Mouse (Mus musculus) forebrain, embryonic 12.5 days (tissue): Measurements from ENCODE around the gene Gm49396. TPM values are rescaled to one million over a fixed set of nuclear protein-coding genes. Genes with fewer than 3 reads are reported as not detected.

Source experiments
- ATAC-seq: fragments of 200-750 bp; cut with Nextera tagmentation; 2 replicates; pipeline ENCODE4 v1.8.0; 2017; ENCODE audit warnings: moderate TSS enrichment; ENCODE audit not compliant: low FRiP score
- H3K27ac ChIP-seq: fragments of 300-500 bp; sonication (generic); 2 replicates; pipeline ENCODE4 v1.5.1; 2016; ENCODE audit warnings: mild to moderate bottlenecking
- H3K27me3 ChIP-seq: fragments of 300-500 bp; sonication (generic); 2 replicates; pipeline ENCODE4 v1.6.1; 2016; ENCODE audit warnings: mild to moderate bottlenecking
- H3K36me3 ChIP-seq: fragments of 300-500 bp; sonication (generic); replicated peaks from 2 replicates; pipeline ENCODE4 v1.6.1; 2016; ENCODE audit warnings: mild to moderate bottlenecking
- H3K4me1 ChIP-seq: fragments of 300-500 bp; sonication (generic); 2 replicates; pipeline ENCODE4 v1.6.1; 2016
- H3K4me2 ChIP-seq: fragments of 300-500 bp; sonication (generic); 2 replicates; pipeline ENCODE4 v1.6.1; 2016; ENCODE audit warnings: mild to moderate bottlenecking, moderate library complexity
- H3K4me3 ChIP-seq: fragments of 300-500 bp; sonication (generic); replicated peaks from 2 replicates; pipeline ENCODE4 v1.5.1; 2016; ENCODE audit warnings: mild to moderate bottlenecking
- H3K9ac ChIP-seq: fragments of 300-500 bp; sonication (generic); 2 replicates; pipeline ENCODE4 v1.6.1; 2016; ENCODE audit warnings: mild to moderate bottlenecking
- H3K9me3 ChIP-seq: fragments of 300-500 bp; sonication (generic); 2 replicates; pipeline ENCODE4 v1.6.1; 2016
- WGBS: fragments of 180-500 bp; shearing (Covaris S2); methylation state at CpG from one replicate; pipeline ENCODE4 v1.1.7; 2016; 5-methylcytosine and 5-hydroxymethylcytosine counted together
- polyA plus RNA-seq: library from polyadenylated mRNA; unstranded; fragments of >200 nt; fragmentation: Nextera tagmentation; extraction: Ambion mirVana; gene quantifications from 2 replicates; pipeline ENCODE4 v1.2.1, GENCODE M21; 2016

Gene Gm49396
- polyA plus RNA-seq, 1 experiment from 2014 or later: 24.0 TPM

DNA sequence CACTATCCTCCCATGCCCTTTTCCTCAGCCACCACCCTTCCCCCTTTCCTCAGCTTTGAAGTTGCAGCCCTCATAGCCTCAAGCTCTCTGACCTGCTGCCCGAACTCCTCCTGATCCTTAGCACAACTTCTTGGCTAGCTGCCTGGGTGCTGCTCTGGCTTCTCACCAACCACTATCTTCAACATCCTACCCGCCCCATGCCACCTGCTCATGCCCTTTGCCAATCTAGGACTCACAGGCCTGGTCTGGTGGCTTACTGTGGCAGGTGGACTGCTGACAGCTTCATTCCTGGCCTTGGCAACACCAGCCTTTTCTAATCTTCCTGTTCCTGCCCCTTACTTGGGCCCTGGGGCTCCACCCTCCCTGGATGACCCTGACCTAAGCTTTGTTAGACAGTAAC, 9.8 kb downstream of the Gm49396 start:
- peaks cover 97% of the 10 kb centered on the region for H3K36me3 ChIP-seq
- 85% methylated on average over 2 of the region's 2 CpGs for WGBS

DNA sequence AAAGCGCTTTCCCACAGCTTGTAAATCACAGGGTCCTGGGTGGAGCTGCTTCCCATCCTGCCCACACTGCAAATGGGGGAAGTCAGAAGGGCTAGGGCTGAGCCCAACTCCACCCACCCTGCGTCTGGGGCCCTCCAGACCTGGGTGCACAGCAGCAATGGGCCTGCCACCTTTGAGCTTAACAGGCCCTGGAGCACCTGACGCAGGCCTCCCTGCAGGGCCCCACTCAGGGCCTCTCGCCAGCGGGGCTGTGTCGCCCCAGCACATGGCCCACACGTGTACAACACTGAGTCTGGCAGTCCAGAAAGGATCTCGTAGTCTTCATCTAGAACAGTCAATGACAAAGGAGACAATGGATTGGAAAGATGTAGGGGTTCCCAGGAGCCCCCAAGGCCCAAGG, 16.8 kb downstream of the Gm49396 start:
- no peaks in the 10 kb centered on the region for H3K4me1 ChIP-seq
- H3K9ac ChIP-seq: no peak overlapping the region
- H3K9me3 ChIP-seq: no peaks in the 10 kb centered on the region
- 94% methylated on average over 8 of the region's 8 CpGs for WGBS
- peaks cover 99% of the 10 kb centered on the region for H3K36me3 ChIP-seq
- no peak overlapping the region for H3K4me3 ChIP-seq
- no peak overlapping the region for H3K27ac ChIP-seq
- no peaks in the 10 kb centered on the region for H3K27me3 ChIP-seq
- H3K4me2 ChIP-seq: no peak overlapping the region
- no peak for ATAC-seq

More for the DNA sequence above, 9.8 kb downstream of the Gm49396 start:
- Histone ChIP-seq H3K4me3 (no peak overlapping the region), H3K27ac (no peak overlapping the region), H3K4me1 (no peaks in the 10 kb centered on the region; the same call in 1 of the 2 replicates), H3K9ac (no peak overlapping the region), H3K9me3 (no peaks in the 10 kb centered on the region), H3K27me3 (no peaks in the 10 kb centered on the region), H3K4me2 (no peak overlapping the region)
- ATAC-seq: no peak

DNA sequence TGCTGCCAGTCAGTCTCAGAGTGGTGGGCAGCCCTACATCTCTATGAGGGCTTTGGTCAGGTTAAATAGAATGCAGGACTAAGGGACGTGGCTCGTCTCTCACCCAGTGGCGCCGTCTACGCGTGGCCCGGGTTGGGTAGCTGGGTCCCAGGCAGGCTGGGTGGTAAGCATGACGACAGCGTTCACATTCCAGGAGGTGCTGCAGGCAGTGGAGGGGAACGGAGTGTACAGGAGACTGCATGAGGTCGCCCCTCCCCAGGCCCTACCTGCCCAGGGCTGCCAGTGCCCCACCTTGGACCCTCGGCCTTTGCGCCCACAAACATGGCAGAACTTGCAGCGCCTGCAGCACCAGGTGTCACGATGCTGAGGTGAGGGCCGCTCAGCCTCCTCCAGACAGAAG, 18.4 kb downstream of the Gm49396 start:
- H3K9me3 ChIP-seq: no peaks in the 10 kb centered on the region
- H3K27me3 ChIP-seq: no peaks in the 10 kb centered on the region
- ATAC-seq: no peak
- peaks cover 99% of the 10 kb centered on the region for H3K36me3 ChIP-seq
- peaks cover 5% of the 10 kb centered on the region for H3K4me1 ChIP-seq
- H3K9ac ChIP-seq: no peak overlapping the region
- no peak overlapping the region for H3K27ac ChIP-seq
- H3K4me2 ChIP-seq: no peak overlapping the region
- 97% methylated on average over 16 of the region's 16 CpGs for WGBS
- H3K4me3 ChIP-seq: no peak overlapping the region

DNA sequence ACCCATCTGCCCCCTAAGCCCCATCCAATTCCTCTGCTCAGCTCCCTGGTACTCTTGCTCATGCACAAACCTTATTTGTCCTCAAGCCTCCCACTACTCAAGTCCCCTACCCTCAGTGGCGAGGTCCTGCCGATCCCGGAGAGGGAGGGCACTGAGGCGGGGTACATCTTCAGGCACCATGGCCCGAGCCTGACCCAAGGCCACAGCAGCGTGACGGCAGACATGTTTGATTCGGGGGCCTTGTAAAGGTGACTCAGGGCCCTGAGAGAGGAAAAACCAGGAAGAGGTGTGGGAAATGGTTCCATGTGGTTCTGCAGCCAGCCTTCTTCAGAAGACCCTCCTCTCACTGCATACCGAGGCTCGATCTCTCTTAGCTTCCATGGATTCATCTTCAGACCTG, 21.2 kb downstream of the Gm49396 start:
- peaks cover 74% of the 10 kb centered on the region for H3K36me3 ChIP-seq
- H3K4me3 ChIP-seq: no peak overlapping the region
- no peak overlapping the region for H3K4me2 ChIP-seq
- WGBS: 93% methylated on average over 10 of the region's 10 CpGs
- no peak overlapping the region for H3K27ac ChIP-seq
- H3K9ac ChIP-seq: no peak overlapping the region
- H3K4me1 ChIP-seq: peaks cover 18% of the 10 kb centered on the region
- ATAC-seq: no peak
- H3K27me3 ChIP-seq: no peaks in the 10 kb centered on the region
- H3K9me3 ChIP-seq: no peaks in the 10 kb centered on the region

DNA sequence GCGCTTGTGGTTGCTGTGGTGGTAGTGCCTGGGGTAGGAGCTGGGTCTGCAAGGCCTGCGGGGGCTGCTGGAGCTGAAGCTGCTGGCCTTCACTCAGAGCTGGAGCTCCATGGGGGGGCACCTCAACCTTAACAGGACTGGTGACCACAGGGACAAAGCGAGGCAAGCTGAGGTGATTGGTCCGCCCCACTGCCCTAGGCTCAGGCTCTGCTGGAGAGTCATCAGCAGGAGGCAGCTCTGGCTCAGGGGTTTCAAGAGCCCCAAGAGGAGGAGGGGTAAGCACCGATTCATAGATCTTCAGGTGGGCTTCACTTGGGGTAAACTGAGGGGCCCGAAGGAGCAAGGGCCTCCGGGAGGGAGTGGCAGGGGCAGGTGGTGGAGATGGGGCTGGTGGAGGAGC, 22.0 kb downstream of the Gm49396 start:
- H3K27me3 ChIP-seq: no peaks in the 10 kb centered on the region
- 94% methylated on average over 7 of the region's 7 CpGs for WGBS
- ATAC-seq: no peak
- no peak overlapping the region for H3K4me3 ChIP-seq
- no peak overlapping the region for H3K4me2 ChIP-seq
- H3K36me3 ChIP-seq: peaks cover 66% of the 10 kb centered on the region
- H3K9me3 ChIP-seq: no peaks in the 10 kb centered on the region
- H3K4me1 ChIP-seq: peaks cover 24% of the 10 kb centered on the region
- no peak overlapping the region for H3K9ac ChIP-seq
- no peak overlapping the region for H3K27ac ChIP-seq

DNA sequence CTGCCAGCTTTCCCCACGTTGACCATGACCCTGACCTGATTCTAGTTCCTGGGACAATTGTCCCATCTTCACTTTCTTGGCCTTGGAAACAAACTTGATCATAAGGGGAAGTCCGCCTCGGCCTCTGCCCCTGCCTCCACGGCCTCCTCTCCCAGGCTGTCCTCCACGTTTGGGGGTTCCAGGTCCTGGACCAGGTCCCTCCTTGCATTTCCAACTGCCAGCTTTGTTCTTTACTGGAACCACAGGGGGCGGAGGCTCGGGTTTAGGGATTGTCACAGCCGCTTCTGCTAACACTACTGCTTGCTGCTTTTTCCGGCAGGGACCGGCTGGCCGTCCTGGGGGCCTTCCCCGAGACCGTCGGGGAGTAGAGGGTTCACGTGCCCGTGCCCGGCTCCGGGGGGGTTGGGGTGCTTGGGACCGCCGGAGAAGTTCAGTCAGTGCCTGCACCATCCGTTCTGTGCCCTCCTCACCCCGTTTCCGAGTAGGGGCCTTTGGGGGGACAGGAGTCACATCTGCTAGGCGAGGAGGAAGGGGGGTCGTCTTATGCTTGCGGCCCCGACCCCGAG, 23.4 kb downstream of the Gm49396 start:
- peaks cover 24% of the 10 kb centered on the region for H3K4me1 ChIP-seq
- WGBS: 92% methylated on average over 28 of the region's 28 CpGs
- peak overlapping the region; percentile 99; the same call in 1 of the 2 replicates for H3K9ac ChIP-seq
- H3K4me3 ChIP-seq: peak overlapping the region; percentile 99
- no peak for ATAC-seq
- H3K36me3 ChIP-seq: peaks cover 52% of the 10 kb centered on the region
- no peaks in the 10 kb centered on the region for H3K9me3 ChIP-seq
- no peak overlapping the region for H3K27ac ChIP-seq
- H3K27me3 ChIP-seq: no peaks in the 10 kb centered on the region
- peak overlapping the region; percentile 96 for H3K4me2 ChIP-seq

DNA sequence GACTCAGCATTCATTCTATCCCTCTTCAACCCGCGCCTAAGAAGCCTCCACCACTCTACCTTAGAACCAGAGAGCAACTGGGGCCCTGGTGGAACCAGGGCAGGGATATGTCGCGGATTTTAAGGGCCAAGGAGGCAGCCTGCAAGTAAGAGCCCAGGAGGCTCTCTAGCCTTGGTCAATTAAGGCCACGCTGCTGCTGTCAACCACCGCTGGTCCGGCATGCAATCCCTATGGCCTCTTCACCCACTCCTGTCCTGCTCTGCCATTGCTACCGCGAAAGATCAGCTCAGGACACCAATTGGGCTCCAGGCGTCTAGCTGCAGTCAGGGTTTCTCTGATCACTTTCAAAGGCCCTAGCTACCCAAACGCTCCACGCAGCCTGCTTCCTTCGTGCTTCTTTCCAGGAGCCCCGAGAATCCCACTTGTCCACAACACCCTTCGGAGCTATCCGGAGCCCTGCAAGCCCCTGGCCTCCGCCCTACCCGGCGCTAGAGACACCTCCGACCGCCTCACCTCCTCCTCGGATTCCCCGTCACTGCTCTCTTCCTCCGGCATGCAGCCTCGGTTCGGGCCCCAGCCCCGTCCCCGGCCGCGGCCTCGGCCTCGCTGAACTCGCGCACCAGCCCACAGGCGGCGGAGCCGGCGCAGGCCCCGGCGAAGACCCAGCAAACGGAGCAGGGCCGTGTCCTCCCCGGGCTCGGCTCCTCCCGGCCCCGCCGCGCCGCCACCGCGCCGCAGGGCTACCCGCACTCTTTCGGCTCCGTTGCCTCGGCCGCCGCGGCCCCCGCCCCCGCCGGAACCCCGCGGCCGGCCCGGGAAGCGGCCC, 24.9 kb downstream of the Gm49396 start:
- peak overlapping the region; percentile 96 for H3K4me2 ChIP-seq
- H3K9me3 ChIP-seq: no peaks in the 10 kb centered on the region
- peak; percentile 55 for ATAC-seq
- H3K27ac ChIP-seq: peak overlapping the region; percentile 95
- H3K4me1 ChIP-seq: peaks cover 27% of the 10 kb centered on the region
- peak overlapping the region; percentile 99 for H3K9ac ChIP-seq
- peak overlapping the region; percentile 99 for H3K4me3 ChIP-seq
- H3K36me3 ChIP-seq: peaks cover 37% of the 10 kb centered on the region
- under 1% methylated on average over 59 of the region's 67 CpGs for WGBS
- no peaks in the 10 kb centered on the region for H3K27me3 ChIP-seq

DNA sequence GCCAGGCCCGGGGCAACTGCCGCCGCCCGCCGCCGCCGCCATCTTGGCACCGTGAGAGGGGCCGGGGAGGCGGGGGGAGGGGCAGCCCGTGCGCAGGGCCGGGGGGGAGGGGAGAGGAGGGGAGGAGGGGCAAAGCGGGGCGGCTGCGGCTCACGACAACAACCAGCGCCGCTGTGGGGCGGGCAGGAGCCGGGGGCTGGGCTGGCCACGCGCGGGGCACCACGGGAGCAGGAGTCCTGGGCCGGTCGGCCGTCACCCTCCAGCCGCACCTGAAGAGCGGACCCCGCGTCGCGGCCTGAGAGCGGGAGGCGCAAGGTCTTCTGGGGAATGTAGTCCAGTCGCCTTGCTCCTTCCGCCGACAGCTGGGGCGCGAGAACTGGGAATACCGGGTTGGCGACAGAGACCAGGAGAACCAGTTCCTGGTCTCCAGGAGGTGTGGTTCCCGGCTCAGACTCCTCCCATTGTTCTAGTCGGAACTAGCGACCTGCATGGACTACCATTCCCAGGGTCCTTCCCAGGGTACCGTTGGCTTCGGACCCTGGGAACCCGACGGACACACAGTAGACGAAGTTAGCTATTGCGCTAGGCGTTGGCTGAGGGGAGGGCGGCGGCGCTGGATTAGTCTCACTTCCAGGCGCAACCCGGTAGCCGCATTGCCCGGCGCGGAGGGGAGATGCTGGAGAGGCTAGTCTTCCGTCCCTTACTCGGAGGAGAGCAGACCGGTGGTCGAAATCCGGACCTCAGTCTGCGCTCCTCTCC, 25.7 kb downstream of the Gm49396 start, which contains the start of gene Kmt2b:
Gene Kmt2b (minus strand): TSS at position 51 of the 759 bp plus-strand sequence.
- Histone ChIP-seq H3K36me3 (peaks cover 29% of the 10 kb centered on the region), H3K9me3 (no peaks in the 10 kb centered on the region), H3K4me3 (peak within 1 kb of the TSS; percentile 99), H3K4me2 (peak within 1 kb of the TSS; percentile 96), H3K9ac (peak within 1 kb of the TSS; percentile 99), H3K27ac (peak within 1 kb of the TSS; percentile 95), H3K27me3 (no peaks in the 10 kb centered on the region), H3K4me1 (peaks cover 27% of the 10 kb centered on the region)
- under 1% methylated on average over 51 of the region's 68 CpGs for WGBS
- ATAC-seq: peak; percentile 96

DNA sequence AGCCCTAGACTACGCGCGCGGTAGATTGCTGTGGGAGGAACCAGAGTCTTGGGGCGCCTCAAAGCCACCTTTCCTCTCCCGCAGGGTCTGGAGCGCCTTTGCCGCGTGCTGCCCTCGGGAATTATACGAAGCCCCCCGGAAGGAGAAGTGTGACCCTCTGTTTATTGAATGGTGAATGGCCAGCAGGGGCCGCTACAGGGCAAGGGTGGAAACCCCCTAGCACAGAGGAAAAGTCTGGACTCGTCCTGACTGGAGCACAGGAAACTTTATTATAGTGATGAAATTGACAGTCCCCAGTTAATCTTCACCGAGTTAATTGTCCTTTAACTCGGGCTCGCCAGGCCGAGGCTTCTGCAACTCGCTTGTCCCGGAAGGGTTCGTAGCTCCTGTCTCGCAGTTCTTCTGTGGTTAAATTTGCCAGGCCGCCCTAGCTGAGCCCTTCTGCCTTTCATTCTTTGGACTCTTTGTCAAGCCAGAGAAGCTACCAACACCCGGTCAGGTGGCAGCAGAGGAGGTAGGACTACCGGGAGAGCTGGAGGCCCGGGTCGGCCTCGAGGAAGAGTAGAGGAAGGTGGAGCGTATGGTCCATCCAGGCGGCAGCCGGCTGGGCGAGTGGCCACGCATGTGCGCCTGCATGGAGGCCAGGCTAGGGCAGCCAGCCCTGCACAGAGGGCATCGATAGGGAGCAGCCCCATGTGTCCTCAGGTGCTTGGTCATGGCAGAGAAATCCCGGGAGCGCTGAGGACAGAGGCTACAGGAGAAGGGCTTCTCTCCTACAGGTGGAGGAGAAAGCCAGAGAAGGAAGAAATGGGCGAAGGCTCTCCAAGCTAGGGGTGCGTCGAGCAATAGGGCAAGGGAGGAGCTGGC, 26.5 kb downstream of the Gm49396 start:
- H3K27ac ChIP-seq: peak overlapping the region; percentile 95
- H3K4me3 ChIP-seq: peak overlapping the region; percentile 99
- peak overlapping the region; percentile 99 for H3K9ac ChIP-seq
- peak overlapping the region; percentile 96 for H3K4me2 ChIP-seq
- ATAC-seq: peak; percentile 60
- no peaks in the 10 kb centered on the region for H3K9me3 ChIP-seq
- peaks cover 21% of the 10 kb centered on the region for H3K36me3 ChIP-seq
- peaks cover 27% of the 10 kb centered on the region for H3K4me1 ChIP-seq
- no peaks in the 10 kb centered on the region for H3K27me3 ChIP-seq
- WGBS: 29% methylated on average over 40 of the region's 40 CpGs

DNA sequence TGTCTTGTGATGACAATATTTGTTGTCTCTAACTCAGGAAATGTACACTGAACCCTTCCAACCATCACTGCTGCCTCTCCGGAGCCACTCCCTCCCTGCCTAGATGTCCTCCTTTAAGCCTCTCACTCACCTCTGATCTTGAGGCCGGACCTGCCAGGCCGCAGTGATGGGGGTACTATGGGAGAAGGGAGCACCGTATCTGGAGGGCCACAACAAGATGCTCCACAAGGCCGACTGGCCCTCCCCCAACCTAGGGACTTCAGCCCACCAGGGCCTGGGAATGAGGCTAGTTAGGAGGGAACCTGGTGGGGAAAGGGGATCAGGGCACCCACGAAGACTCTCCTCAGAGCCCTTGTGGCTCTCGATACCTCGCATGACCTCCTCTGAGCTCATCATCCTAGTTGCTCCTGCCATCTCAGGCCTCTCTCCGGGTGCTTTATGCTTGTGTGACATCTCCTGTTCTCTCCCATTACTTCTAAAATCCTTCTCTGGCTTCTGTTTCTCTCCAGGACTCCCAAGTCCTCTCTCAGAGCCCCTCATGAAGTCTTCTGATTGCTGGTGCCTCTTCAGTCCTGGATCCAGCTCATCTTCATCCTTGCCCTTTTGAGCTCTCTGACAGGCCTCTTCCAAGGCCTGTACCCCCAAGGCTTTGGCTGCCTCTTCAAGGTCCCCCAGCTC, 27.9 kb downstream of the Gm49396 start:
- no peaks in the 10 kb centered on the region for H3K9me3 ChIP-seq
- 88% methylated on average over 9 of the region's 9 CpGs for WGBS
- peaks cover 26% of the 10 kb centered on the region for H3K4me1 ChIP-seq
- H3K36me3 ChIP-seq: peaks cover 7% of the 10 kb centered on the region
- no peak overlapping the region for H3K27ac ChIP-seq
- H3K4me3 ChIP-seq: no peak overlapping the region
- no peak overlapping the region for H3K9ac ChIP-seq
- no peaks in the 10 kb centered on the region for H3K27me3 ChIP-seq
- no peak overlapping the region for H3K4me2 ChIP-seq
- ATAC-seq: no peak

DNA sequence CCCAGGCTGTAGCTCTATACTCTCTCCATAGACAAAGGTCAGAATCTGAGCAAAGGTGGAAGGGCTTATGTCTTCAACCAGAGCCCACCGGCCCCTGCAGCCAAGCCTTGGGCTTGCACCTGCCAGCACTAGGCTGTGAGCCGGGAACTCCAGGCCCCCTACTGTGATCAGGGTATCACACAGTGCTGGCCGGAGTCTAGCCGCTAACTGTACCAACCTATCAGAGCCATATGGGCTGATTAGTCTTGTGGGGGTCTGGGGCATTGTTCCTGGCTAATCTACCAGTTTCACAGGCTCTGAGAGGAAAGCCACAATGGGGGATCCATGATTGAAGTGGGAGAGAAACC, 28.4 kb downstream of the Gm49396 start:
- H3K4me2 ChIP-seq: no peak overlapping the region
- H3K4me1 ChIP-seq: peaks cover 21% of the 10 kb centered on the region
- no peak overlapping the region for H3K27ac ChIP-seq
- H3K9me3 ChIP-seq: no peaks in the 10 kb centered on the region
- peaks cover 2% of the 10 kb centered on the region for H3K36me3 ChIP-seq
- H3K9ac ChIP-seq: no peak overlapping the region
- H3K4me3 ChIP-seq: no peak overlapping the region
- no peak for ATAC-seq
- WGBS: 19% methylated on average over 4 of the region's 4 CpGs
- no peaks in the 10 kb centered on the region for H3K27me3 ChIP-seq
